Mouse (Mus musculus): Measurements from ENCODE around the gene Ror1. TPM values are rescaled to one million over a fixed set of nuclear protein-coding genes. Genes with fewer than 3 reads are reported as not detected.

Gene Ror1
- polyA plus RNA-seq, 1 experiment from 2014 or later, result 9.9 TPM

DNA sequence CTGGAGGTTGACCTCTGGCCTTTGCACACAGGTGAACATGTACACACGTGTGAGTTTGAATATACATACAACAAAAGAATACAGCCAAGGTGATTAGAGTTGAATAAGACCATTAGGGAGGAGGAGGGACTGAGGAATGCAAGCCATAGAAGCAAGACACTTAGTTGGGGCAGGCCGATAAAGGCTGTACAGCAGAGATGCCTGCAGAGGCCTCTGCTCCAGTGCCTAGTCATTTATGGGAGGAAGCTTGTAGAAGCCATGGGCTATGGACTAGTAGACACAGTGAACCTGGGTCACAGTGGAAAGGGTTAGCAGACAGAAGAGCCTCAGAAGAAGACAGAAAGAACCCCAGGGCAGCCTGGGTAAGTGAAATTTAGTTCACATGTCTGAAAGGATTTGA is 155.7 kb downstream of the Ror1 start:
- 83% methylated on average over 2 of the region's 2 CpGs for WGBS
- ATAC-seq (ENCODE audit: low FRiP score), result no peak
- no peak overlapping the region for H3K9ac ChIP-seq

DNA sequence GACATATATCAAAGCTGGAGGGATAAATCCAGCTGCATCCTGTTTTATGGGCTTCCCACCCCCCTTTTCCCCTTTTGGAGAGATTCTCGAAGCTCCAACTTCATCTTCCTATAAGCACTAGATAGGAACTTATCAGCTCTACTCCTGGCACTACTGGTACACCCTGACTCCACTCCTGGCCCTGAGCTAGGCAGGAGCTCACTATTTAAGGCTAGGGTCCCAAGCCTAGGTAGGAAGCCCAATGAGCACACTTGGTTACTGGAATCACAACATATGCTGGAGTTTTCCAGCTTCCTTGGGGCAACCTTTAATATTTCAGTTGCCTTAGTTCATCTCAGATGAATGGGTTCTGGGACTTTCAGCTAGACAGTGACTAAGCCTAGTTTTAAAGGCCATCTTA is 156.5 kb downstream of the Ror1 start:
- H3K4me3 ChIP-seq, result no peak overlapping the region
- H3K4me2 ChIP-seq (replicated peaks), result no peak overlapping the region
- ATAC-seq (ENCODE audit: low FRiP score), result no peak
- H3K27ac ChIP-seq, result no peak overlapping the region
- no peaks in the 10 kb centered on the region for H3K9me3 ChIP-seq (replicated peaks)
- H3K27me3 ChIP-seq, result 0 out of 2 replicates have a peak, but pooled peaks cover 3% of the 10 kb centered on the region
- H3K4me1 ChIP-seq, result peaks cover 3% of the 10 kb centered on the region; the same call in 1 of the 2 replicates
- no peak overlapping the region for H3K9ac ChIP-seq
- H3K36me3 ChIP-seq, result no peaks in the 10 kb centered on the region
- 73% methylated on average over 1 of the region's 1 CpGs for WGBS

More for the DNA sequence above, 155.7 kb downstream of the Ror1 start:
- Histone ChIP-seq H3K4me3 (no peak overlapping the region), H3K36me3 (no peaks in the 10 kb centered on the region), H3K4me1 (0 out of 2 replicates have a peak, but pooled peaks cover 3% of the 10 kb centered on the region), H3K27ac (no peak overlapping the region), H3K9me3 (replicated peaks) (no peaks in the 10 kb centered on the region), H3K4me2 (replicated peaks) (no peak overlapping the region), H3K27me3 (0 out of 2 replicates have a peak, but pooled peaks cover 3% of the 10 kb centered on the region)

DNA sequence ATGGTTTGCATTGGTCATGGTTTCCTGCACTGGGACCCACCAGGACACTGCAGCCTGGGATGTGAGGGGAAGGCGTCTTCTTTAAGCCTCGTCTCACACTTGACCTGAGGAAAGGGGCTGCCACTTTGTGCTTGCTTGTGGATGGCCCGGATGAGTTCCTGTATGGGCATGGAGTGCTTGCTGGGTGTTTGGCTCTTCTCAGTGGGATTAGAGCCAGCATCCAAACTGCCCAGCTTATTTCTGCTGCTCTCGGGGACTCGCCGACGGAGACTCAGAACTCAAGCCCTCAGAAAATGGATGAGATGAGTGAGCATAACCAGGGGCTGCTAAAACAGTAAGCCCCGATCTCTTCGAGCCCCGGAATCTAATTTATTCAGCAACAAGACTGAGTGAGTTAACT is 157.1 kb downstream of the Ror1 start:
- H3K9ac ChIP-seq, result no peak overlapping the region
- H3K4me3 ChIP-seq, result no peak overlapping the region
- no peak for ATAC-seq (ENCODE audit: low FRiP score)
- 0 out of 2 replicates have a peak, but pooled peaks cover 3% of the 10 kb centered on the region for H3K27me3 ChIP-seq
- H3K4me1 ChIP-seq, result peaks cover 5% of the 10 kb centered on the region; the same call in 1 of the 2 replicates
- H3K4me2 ChIP-seq (replicated peaks), result no peak overlapping the region
- no peaks in the 10 kb centered on the region for H3K9me3 ChIP-seq (replicated peaks)
- 74% methylated on average over 10 of the region's 10 CpGs for WGBS
- no peaks in the 10 kb centered on the region for H3K36me3 ChIP-seq
- H3K27ac ChIP-seq, result no peak overlapping the region

DNA sequence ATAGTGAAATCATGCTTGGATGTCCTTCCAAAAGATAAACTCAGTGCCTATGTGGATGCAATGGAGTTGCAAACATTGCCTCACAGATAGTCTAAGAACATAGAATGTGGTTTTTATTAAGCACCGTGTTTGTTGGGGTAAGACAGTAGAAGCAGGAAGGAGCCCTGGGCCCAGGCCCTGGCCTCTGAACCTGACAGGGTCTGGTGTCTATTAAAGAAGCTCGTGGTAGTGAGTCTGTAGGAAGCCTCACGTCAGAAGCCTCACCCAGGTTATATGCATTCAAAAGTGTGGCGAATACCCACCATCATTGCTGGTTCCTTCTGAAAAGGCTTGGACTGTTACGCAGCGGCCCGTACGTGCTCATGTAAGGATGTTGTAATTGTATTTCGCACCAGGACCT is 157.8 kb downstream of the Ror1 start:
- Histone ChIP-seq H3K9ac (no peak overlapping the region), H3K4me3 (no peak overlapping the region), H3K27me3 (0 out of 2 replicates have a peak, but pooled peaks cover 3% of the 10 kb centered on the region), H3K9me3 (replicated peaks) (no peaks in the 10 kb centered on the region), H3K36me3 (no peaks in the 10 kb centered on the region), H3K4me1 (peaks cover 5% of the 10 kb centered on the region; the same call in 1 of the 2 replicates), H3K4me2 (replicated peaks) (no peak overlapping the region), H3K27ac (no peak overlapping the region)
- ATAC-seq (ENCODE audit: low FRiP score), result no peak
- WGBS, result 73% methylated on average over 9 of the region's 9 CpGs

DNA sequence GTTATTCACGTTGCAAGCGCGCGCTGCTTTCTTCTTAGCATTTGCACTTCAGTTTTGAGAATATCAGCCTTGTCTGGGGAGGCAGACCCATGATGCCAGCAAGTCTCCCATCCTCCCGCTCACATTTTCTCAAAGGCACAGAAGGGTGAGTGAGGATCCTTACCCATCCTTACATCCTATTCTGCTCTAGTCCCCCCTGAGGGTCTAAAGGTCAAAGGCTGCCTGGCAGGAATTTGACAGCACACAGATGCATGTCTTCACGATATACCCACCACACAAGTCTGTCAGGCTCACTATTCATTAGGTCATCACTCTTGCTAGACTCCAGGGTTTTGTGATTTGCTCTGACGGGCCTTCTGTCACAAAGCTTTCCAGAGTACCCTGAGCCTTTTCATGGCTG is 158.2 kb downstream of the Ror1 start:
- H3K36me3 ChIP-seq, result no peaks in the 10 kb centered on the region
- H3K4me3 ChIP-seq, result no peak overlapping the region
- 0 out of 2 replicates have a peak, but pooled peaks cover 3% of the 10 kb centered on the region for H3K27me3 ChIP-seq
- H3K9ac ChIP-seq, result no peak overlapping the region
- H3K27ac ChIP-seq, result no peak overlapping the region
- no peak for ATAC-seq (ENCODE audit: low FRiP score)
- no peak overlapping the region for H3K4me2 ChIP-seq (replicated peaks)
- no peaks in the 10 kb centered on the region for H3K9me3 ChIP-seq (replicated peaks)
- 47% methylated on average over 7 of the region's 7 CpGs for WGBS
- peaks cover 5% of the 10 kb centered on the region; the same call in 1 of the 2 replicates for H3K4me1 ChIP-seq

DNA sequence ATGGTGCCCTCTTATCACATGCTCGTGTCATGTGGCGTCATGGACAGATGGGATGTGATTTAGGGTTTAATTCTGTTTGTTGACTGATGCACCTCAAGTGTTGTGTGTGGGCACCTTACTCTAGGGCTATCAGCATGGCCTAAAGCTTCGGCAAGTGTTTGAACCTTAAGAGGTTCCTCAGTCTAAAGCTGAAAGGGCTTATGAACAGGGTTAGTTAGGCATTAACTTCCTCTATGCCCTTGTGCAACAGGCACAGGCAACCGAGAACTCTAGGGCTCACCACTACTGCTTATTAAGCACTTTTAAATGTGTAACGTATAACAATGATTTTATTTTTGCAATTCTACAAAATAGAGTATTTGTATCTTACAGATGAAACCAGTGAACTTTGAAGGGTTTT is 162.9 kb downstream of the Ror1 start:
- Histone ChIP-seq H3K36me3 (no peaks in the 10 kb centered on the region), H3K4me2 (replicated peaks) (no peak overlapping the region), H3K4me3 (no peak overlapping the region), H3K27ac (no peak overlapping the region), H3K9ac (no peak overlapping the region), H3K4me1 (peaks cover 5% of the 10 kb centered on the region; the same call in 1 of the 2 replicates), H3K27me3 (no peaks in the 10 kb centered on the region), H3K9me3 (replicated peaks) (no peaks in the 10 kb centered on the region)
- 87% methylated on average over 5 of the region's 5 CpGs for WGBS
- no peak for ATAC-seq (ENCODE audit: low FRiP score)

DNA sequence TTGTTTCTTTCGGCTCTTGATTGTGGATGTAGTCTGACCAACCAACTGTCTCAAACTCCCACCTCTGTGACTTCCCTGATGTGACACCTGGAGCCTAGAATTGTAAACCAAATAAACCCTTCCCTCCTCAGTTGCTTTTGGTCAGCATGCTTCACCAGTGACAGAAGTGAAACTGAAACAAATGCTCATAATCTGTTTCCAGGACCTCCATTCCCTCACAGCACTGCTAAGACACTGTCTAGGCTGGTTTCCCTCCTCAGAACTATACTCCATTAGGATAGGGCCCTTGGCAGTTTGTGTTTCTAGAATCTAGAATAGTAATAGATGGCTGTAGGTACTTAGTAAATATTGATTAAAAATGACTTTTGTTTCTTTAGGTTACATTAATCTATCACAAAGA is 168.3 kb downstream of the Ror1 start:
- ATAC-seq (ENCODE audit: low FRiP score), result no peak
- H3K4me1 ChIP-seq, result no peaks in the 10 kb centered on the region
- 96% methylated on average over 1 of the region's 1 CpGs for WGBS
- no peak overlapping the region for H3K4me2 ChIP-seq (replicated peaks)
- no peaks in the 10 kb centered on the region for H3K36me3 ChIP-seq
- no peak overlapping the region for H3K9ac ChIP-seq
- no peak overlapping the region for H3K4me3 ChIP-seq
- no peaks in the 10 kb centered on the region for H3K9me3 ChIP-seq (replicated peaks)
- H3K27ac ChIP-seq, result no peak overlapping the region
- no peaks in the 10 kb centered on the region for H3K27me3 ChIP-seq

DNA sequence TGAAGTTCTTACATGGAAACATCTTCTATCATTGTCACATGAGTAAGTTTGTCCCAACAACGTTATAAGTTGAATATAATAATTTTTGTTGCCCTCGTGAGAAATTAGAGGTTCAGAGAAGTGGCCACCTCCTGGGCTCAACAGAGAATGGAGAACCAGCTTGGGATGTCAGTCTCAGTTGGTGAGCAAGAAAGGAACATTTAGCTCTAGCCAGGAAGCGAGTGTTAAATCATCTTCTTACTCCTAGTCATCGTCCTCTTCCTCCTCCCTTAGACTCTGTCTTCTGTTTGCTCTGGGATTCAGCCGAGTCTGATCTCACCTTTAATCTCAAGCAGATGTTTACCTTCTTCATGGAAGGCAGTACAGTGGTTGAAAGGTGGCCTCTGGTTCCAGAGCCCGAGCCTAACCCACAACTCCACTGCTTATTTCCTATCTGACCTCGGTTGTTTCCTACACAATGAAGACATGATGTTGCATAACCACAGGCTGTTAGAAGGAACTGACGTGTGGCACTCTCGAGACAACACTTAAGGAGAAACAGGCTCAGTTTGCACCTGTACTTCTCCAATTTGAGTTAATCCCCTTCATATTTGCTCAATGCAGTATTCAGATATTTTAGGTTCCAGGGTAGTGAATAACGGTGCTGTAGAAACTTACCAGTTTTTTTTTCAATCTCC is 175.6 kb downstream of the Ror1 start:
- no peaks in the 10 kb centered on the region for H3K36me3 ChIP-seq
- H3K27me3 ChIP-seq, result no peaks in the 10 kb centered on the region
- H3K27ac ChIP-seq, result no peak overlapping the region
- no peaks in the 10 kb centered on the region for H3K4me1 ChIP-seq
- no peak overlapping the region for H3K9ac ChIP-seq
- WGBS, result 83% methylated on average over 10 of the region's 10 CpGs
- no peak overlapping the region for H3K4me3 ChIP-seq
- no peak overlapping the region for H3K4me2 ChIP-seq (replicated peaks)
- ATAC-seq (ENCODE audit: low FRiP score), result no peak
- H3K9me3 ChIP-seq (replicated peaks), result no peaks in the 10 kb centered on the region

DNA sequence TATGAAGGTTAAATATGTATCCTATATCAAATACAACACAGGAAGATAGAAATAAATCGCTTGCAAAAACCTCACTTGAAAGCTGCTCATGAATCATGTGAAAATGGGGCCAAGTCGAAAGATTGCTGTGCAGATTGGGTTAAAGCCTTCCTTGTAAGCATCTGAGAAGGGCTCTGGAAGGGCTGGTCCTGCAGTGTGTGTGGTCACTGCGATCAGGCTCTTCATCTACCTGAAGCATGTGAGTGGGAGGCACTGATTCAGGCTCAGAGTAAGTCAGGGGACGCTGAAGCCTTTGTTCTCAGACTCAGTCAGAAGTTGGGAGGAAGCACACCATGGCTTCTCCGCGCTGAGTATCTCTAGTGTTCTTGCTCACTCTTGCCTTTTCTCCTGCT is 176.1 kb downstream of the Ror1 start:
- Histone ChIP-seq H3K4me2 (replicated peaks) (no peak overlapping the region), H3K9ac (no peak overlapping the region), H3K4me3 (no peak overlapping the region), H3K27ac (no peak overlapping the region), H3K4me1 (no peaks in the 10 kb centered on the region), H3K27me3 (no peaks in the 10 kb centered on the region), H3K36me3 (no peaks in the 10 kb centered on the region), H3K9me3 (replicated peaks) (no peaks in the 10 kb centered on the region)
- ATAC-seq (ENCODE audit: low FRiP score), result no peak
- WGBS, result 73% methylated on average over 6 of the region's 6 CpGs

DNA sequence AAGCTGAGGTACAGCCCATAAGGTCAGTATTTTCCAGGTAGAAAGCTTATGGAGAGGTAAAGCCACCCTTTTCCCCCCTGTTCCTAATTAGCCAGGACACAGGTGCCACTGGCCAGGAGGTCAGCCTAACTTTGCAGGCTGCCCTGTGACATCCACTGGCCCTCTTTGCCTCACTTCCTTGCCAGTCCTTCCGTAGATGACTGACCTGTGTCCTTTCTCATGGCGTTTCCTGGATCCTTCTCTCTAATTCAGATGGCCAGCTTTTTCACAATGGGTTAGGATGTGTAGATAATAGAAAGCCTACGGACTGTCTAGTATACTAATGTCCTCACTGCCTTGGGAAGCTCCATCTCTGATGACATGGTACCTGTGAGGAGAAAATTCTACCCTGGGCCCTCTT is 177.8 kb downstream of the Ror1 start:
- Histone ChIP-seq H3K9ac (no peak overlapping the region), H3K4me3 (no peak overlapping the region), H3K4me2 (replicated peaks) (no peak overlapping the region), H3K27me3 (no peaks in the 10 kb centered on the region), H3K4me1 (no peaks in the 10 kb centered on the region), H3K36me3 (no peaks in the 10 kb centered on the region), H3K9me3 (replicated peaks) (no peaks in the 10 kb centered on the region), H3K27ac (no peak overlapping the region)
- WGBS, result 89% methylated on average over 3 of the region's 3 CpGs
- ATAC-seq (ENCODE audit: low FRiP score), result no peak

DNA sequence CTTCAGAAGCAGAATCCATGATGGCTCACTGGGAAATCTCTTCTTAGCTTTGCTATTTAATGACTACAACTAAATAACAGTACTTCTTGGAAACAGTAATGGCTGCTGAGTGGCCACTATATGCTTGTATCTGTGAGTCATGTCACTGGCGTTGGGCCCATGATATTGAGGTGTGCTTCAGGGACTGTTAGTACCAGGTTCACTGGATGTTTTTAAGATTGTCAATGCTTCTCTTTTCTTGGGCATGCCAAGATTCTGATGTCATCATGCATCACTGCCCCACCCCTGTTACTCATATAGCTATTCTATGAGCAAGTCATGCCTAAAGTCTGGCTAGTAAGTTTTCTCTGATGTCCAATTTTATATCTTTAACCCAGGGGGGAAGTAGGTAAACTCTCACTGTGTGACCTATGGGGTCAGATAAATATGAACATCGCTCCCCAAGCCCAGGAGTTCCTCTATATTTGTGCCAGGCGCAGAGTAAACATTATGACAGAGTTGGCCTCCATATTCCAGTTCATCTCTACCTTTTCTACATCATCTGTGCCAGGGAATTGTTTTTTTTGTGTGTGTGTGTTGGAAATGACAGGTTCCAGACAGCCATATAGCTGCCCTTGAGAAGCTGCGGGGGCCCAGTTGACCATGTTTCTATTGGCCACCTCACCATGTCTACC is 178.4 kb downstream of the Ror1 start:
- no peak for ATAC-seq (ENCODE audit: low FRiP score)
- H3K27ac ChIP-seq, result no peak overlapping the region
- H3K27me3 ChIP-seq, result no peaks in the 10 kb centered on the region
- H3K4me2 ChIP-seq (replicated peaks), result no peak overlapping the region
- H3K36me3 ChIP-seq, result no peaks in the 10 kb centered on the region
- no peaks in the 10 kb centered on the region for H3K9me3 ChIP-seq (replicated peaks)
- H3K4me1 ChIP-seq, result no peaks in the 10 kb centered on the region
- H3K4me3 ChIP-seq, result no peak overlapping the region
- WGBS, result 91% methylated on average over 4 of the region's 4 CpGs
- no peak overlapping the region for H3K9ac ChIP-seq

DNA sequence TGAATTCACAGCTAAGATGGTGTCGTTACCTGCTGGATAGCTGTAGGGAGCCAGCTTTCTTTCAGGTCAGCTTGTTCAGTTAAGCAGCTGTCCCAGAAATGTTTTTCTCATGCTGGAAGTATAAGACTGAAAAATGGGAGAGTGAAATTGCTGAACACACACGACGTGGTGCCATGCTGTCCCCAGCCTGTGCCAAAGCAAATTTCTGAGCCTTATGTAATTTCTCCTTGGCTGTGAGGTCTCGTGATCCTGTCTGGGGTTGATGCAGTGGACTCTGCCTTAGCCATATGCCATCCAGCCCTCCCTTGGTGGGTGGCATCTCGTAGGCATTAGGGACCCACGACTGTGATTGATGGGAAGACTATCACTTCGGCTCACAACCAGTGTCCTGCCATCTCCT is 180.9 kb downstream of the Ror1 start:
- Histone ChIP-seq H3K36me3 (no peaks in the 10 kb centered on the region), H3K4me1 (no peaks in the 10 kb centered on the region), H3K27ac (no peak overlapping the region), H3K4me2 (replicated peaks) (no peak overlapping the region), H3K27me3 (no peaks in the 10 kb centered on the region), H3K9me3 (replicated peaks) (no peaks in the 10 kb centered on the region), H3K9ac (no peak overlapping the region), H3K4me3 (no peak overlapping the region)
- WGBS, result 70% methylated on average over 7 of the region's 7 CpGs
- no peak for ATAC-seq (ENCODE audit: low FRiP score)

DNA sequence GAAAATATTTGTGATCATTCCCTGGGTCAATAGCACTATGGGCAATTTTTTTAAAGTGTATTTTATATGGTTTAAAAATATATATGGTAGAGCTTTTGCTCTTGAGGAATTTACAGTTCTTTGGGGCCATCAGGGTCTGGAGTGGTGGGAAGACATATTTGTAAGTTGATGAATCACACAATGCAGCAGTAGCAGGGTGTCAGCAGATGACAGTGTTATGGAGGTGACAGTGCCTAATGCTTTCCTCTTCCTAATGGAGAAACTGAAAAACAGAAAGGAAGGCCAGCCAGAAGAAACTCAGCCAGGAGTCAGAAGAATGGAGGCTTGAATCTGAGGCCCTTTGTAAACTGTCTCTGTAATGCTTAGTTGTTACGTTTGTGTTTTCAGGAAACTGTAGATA is 181.4 kb downstream of the Ror1 start:
- WGBS, result 100% methylated on average over 1 of the region's 1 CpGs
- H3K4me2 ChIP-seq (replicated peaks), result no peak overlapping the region
- no peak for ATAC-seq (ENCODE audit: low FRiP score)
- no peak overlapping the region for H3K27ac ChIP-seq
- H3K27me3 ChIP-seq, result no peaks in the 10 kb centered on the region
- no peak overlapping the region for H3K4me3 ChIP-seq
- H3K9ac ChIP-seq, result no peak overlapping the region
- no peaks in the 10 kb centered on the region for H3K36me3 ChIP-seq
- H3K9me3 ChIP-seq (replicated peaks), result no peaks in the 10 kb centered on the region
- H3K4me1 ChIP-seq, result no peaks in the 10 kb centered on the region
